Mouse (Mus musculus): ENCODE results near the gene Zbtb37.
"Not testable (repeated sequence)": the region's sequence is repeated elsewhere in the genome, so short reads cannot be mapped to it uniquely, and the experiment has no call there.

Gene Zbtb37

DNA sequence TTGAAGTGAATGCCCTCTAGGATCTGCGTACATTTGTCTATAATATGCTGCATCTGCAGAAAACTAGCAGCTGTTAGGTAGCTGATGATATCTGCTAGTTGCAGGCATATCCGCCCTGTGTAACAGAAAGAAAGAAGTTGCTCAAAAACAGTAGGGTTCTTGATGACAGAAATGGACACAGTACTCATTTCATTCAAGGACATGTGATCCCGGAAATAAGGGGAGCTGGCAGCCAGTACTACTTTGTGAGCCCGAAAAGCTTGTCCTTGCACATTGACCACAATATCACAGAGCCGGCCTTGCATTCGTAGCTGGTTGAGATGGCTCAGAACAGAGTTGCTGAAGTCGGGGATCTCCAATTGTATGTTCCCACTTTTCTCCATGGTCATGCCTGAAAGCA is 2.3 kb downstream of the Zbtb37 start:
- DNase-seq (ENCODE audit: low read depth, low spot score), result no peak

DNA sequence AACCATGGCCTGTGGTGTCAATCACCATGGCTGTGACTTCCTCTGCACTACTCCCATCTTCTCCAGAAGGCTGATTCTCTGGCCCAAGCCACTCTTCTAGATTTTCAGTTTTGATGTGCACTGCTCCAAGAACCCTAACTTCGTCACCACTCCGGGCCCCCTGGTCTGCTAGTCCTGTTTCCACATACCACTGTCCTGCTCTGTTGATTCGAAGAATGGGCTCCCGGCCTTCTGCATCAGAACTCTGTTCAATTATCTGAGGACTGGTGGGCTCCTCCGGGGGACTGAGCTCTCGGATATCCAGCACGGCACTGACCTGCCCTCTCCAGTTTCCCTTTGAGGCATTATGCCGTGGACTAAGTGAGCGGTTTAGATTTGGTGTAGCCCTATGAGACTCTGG is 2.8 kb downstream of the Zbtb37 start:
- no peak for DNase-seq (ENCODE audit: low read depth, low spot score)

DNA sequence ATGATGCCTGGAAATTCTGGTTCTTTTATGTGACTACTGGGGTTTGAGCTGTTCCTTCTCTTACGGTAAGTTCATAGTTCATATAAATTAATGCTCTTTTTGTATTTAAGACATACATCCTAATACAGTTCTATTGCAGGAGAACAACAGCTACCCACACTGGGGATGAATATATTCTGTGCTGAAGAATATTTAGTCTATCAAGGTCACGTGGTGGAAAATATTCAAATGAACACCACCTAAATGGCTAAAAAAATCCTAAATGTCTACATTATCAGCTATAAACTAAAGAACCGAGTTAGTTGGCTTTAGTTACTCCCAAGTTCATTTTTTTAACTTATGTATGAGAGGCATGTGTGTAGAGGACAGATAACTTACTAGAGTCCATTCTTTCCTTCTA is 4.6 kb downstream of the Zbtb37 start:
- DNase-seq (ENCODE audit: low read depth, low spot score), result no peak

DNA sequence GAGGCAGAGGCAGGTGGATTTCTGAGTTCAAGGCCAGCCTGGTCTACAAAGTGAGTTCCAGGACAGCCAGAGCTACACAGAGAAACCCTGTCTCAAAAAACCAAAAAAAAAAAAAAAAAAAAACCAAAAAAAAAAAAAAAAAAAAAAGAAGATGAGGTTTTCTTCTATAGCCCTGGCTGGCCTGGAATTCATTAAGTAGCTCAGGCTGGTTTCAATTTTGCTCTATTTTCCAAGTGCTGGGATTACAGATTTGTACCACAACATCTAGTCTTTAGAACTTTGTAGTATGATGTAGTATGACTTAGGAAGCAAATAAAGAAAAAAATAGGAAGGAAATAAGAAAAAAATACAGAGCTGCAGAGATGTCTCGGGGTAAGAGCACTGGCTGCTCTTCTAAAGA is 6.2 kb downstream of the Zbtb37 start:
- not testable (repeated sequence) for DNase-seq (ENCODE audit: low read depth, low spot score)

DNA sequence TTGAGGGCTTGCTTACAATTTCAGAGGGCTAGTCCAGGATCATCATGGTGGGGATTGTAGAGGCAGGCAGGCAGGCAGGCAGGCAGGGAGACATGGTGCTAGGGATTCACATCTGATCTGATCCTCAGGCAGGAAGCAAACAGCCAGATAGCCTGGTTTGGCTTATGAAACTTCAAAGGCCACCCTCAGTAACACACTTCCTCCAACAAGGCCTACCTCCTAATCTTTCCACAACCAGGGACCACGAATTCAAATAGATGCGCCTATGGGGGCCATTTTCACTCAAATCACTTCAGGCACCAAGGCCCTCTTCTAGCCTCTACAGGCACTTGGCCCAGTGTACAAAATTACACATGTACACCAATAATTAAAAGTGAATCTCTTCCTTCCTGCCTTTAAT is 7.5 kb downstream of the Zbtb37 start:
- no peak for DNase-seq (ENCODE audit: low read depth, low spot score)

DNA sequence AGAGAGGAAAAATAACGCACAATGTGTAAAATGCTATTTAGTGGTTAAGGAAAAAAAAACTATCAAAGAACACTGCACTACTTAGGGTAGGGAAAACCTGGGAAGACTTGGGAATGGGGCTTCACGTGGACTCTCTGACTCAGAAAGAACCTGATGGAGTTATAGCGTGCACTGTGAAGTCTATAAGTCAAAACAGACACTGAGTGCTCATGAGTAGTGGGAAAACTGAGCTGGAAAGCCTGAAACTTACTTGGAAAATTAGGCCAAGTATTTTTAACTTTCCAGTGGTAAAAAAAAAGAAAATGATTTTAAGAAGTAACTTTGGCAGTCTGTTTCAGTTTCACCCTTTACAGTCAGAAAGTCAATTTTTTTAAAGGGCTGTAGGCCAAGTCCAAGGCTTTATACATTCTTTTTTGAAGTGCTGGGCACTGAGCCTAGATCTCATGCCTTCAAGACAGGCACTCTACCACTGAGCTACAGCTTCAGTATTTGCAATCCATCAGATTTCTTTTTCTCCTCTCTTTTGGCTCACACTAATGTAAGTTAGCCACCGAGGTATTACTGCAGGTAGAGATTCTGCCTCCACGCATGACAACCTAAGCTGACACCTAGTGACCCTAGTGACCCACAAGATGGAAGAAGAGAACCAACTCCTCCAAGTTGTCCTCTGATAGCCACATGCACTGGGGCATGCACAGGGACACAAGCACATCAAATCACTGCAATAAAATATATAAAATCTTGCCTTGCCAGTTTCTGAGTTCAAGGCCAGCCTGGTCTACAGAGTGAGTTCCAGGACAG is 9.0 kb downstream of the Zbtb37 start:
- no peak for DNase-seq (ENCODE audit: low read depth, low spot score)

GRCm38 (mm10) chr1:161020051-161020450 is 14.6 kb downstream of the Zbtb37 start:
- no peak for DNase-seq (ENCODE audit: low read depth, low spot score)

DNA sequence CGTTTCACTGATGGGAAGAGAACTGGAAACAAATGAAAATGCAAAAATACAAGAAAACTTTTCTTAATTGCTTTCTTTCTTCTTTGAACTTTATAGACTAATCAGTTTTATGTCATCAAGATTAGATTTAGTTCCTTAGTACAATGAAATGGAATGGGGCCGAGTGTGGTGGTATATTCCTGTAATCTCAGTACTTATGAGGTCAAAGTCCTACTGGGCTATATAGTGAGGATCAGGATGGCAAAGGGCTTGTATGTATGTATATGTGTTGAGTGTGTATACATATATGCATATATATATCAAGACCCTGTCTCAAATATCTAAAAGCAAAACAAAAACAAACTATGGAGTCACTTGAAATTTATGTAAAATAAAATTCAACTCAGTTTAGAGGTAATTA is 18.3 kb downstream of the Zbtb37 start:
- DNase-seq (ENCODE audit: low read depth, low spot score), result no peak

GRCm38 (mm10) chr1:161010436-161010835 is 24.2 kb downstream of the Zbtb37 start:
- DNase-seq (ENCODE audit: low read depth, low spot score), result no peak

GRCm38 (mm10) chr1:161008038-161008437 is 26.6 kb downstream of the Zbtb37 start:
- DNase-seq (ENCODE audit: low read depth, low spot score), result no peak

DNA sequence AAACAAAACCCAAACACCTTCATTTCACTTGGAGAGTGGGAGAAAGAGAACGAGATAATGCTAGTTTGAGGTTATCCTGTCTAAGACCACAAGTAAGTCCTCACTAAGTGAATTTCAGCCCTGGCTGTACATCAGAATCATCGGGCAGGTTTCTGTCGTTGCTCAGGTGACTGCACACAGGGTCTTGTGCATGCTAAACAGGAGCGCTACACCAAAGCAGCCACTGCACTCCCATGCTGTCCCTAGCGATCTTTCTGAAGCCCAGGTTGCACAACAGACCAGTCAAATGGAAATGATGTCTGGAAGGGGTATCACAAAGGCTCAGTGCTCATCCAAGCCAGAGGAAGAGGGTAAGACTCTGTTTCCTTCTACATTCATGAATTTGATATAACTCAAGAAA is 28.2 kb downstream of the Zbtb37 start:
- DNase-seq (ENCODE audit: low read depth, low spot score), result no peak

DNA sequence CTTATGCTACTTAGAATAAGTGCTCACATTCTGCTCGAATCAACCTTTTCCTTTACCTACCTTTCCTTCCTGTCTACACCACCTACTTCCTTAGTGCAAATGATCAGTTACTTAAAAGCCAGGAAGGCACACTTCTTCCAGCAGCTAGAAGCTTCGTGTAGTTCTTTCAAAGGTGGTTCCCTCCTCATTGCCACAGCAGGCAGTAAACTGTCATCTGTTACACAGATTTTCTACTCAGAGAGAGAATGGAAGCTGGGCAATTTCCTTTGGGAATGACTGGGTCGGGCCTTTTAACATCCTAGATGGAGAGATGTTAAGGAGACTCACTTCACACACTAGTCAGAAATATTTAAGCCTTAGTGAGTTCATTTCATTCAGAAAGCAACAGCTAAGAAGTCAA is 29.1 kb downstream of the Zbtb37 start:
- no peak for DNase-seq (ENCODE audit: low read depth, low spot score)

- no peak for DNase-seq (ENCODE audit: low read depth, low spot score)
These were observed 29.7 kb downstream of the Zbtb37 start for GRCm38 (mm10) chr1:161004942-161005341.

DNA sequence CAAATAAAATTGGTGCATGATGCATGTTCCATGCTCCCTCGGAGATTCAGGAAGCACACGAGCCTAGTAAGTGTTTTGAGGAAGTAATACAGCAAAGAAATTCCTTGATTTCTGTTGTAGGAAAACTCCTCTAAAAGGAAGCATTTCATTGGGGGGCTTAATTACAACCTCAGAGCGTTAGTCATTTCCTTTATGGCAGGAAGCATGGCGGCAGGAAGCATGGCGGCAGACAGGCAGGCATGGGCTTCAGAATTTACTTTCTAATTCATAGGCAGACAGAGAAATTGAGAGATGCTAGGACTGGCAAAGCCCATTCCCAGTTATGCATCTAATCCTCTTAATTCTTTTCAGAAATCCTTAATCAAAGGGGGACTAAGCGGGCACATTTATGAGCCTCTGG is 40.8 kb downstream of the Zbtb37 start:
- DNase-seq (ENCODE audit: low read depth, low spot score), result no peak

DNA sequence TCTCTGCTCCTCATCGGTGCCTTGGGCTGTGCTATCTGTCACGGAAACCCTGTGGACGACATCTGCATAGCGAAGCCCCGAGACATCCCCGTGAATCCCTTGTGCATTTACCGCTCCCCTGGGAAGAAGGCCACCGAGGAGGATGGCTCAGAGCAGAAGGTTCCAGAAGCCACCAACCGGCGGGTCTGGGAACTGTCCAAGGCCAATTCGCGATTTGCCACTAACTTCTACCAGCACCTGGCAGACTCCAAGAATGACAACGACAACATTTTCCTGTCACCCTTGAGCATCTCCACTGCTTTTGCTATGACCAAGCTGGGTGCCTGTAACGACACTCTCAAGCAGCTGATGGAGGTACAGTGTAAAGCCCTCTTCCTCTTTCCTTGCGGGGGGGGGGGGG is 45.3 kb downstream of the Zbtb37 start:
- DNase-seq (ENCODE audit: low read depth, low spot score), result no peak

DNA sequence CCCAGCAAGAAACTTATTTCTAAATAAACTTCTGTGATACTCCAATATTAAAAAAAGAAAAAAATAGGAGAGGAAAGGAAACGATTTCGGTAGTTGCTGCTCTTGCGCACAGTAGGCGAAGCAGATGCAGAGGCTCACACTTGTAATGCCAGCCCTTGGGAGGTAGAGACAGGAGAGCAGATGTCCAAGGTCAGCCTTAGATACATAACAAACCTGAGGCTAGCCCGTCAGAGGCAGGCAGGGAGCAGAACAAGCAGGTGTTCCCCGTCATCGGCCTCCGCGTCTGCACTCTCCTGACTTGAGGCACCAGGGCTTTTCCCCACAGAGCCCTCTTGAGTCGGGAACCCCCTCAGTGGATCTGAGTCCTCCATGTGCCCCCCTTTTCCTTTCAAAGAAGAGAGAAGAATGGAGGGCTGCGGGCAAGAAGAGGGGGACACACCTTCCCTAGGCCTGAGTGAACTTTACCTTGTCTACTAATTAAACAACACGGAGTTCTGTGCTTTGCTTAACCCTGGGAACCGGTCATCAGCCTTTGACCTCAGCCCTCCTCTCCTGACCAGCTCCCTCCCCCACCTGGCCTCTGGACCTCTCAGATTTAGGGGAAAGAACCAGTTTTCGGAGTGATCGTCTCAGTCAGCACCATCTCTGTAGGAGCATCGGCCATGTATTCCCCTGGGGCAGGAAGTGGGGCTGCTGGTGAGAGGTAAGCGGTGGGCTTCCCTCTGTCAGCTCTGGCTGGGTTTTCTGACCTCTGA is 47.6 kb downstream of the Zbtb37 start:
- no peak for DNase-seq (ENCODE audit: low read depth, low spot score)

GRCm38 (mm10) chr1:160985477-160985876 is 49.2 kb downstream of the Zbtb37 start:
- no peak for DNase-seq (ENCODE audit: low read depth, low spot score)

DNA sequence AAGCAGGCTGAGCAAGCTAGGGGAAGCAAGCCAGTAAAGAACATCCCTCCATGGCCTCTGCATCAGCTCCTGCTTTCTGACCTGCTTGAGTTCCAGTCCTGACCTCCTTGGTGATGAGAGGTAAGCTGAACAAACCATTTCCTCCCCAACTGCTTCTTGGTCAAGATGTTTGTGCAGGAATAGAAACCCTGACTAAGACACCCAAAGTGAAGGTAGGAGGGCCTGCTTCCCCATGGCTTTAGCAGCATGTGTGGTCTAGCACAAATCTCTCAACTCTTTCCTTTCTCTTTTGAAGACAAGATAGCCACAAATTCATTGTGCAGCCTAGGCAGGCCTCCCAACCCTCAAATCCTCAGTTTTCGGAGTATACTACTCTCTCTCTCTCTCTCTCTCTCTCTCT is 49.9 kb downstream of the Zbtb37 start:
- not testable (repeated sequence) for DNase-seq (ENCODE audit: low read depth, low spot score)

GRCm38 (mm10) chr1:160982887-160983286 is 51.8 kb downstream of the Zbtb37 start:
- no peak for DNase-seq (ENCODE audit: low read depth, low spot score)

GRCm38 (mm10) chr1:160981337-160981736 is 53.3 kb downstream of the Zbtb37 start:
- DNase-seq (ENCODE audit: low read depth, low spot score), result no peak

GRCm38 (mm10) chr1:160980537-160981234 is 54.0 kb downstream of the Zbtb37 start:
- no peak for DNase-seq (ENCODE audit: low read depth, low spot score)

DNA sequence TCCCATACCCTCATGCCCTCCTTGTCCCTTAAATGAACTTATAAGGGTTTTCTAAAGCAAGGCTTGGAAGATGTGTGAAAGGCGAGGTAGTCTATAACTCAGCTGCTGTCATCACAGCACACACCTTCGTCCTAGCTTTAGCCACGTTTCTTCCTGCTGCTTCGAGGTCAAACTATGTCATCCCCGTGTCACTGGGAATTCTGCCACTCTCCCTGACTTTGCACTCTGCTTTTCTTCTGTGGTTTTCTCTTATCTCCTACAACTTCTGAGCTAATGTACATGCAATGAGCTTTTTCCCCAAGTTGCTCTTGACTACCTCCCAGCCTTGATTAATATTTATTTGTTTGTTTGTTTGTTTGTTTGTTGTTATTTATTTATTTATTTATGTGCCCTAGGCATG is 54.6 kb downstream of the Zbtb37 start:
- DNase-seq (ENCODE audit: low read depth, low spot score), result no peak
